Mouse (Mus musculus) splenic B cell, adult 2 months (primary cell): ENCODE measurements at regions not wholly inside any gene's neighbourhood (a gene's known extent, or its start where the extent isn't known, plus 50 kb on each side); places are given as distances from the start of the nearest gene placed in this dataset.

Experiments
- DNase-seq: peaks from one replicate; pipeline ENCODE4 v3.0.0-alpha.2; 2011; ENCODE audit warnings: low read depth, low spot score
- H3K27me3 ChIP-seq: 2 replicates; pipeline ENCODE4 v1.6.1; 2012; ENCODE audit warnings: mild to moderate bottlenecking, low read length, moderate library complexity, mixed read lengths; ENCODE audit not compliant: control insufficient read depth, poor library complexity, insufficient read depth, severe bottlenecking
- H3K36me3 ChIP-seq: 2 replicates; pipeline ENCODE4 v1.6.1; 2012; ENCODE audit warnings: mild to moderate bottlenecking, low read length, moderate library complexity, mixed read lengths; ENCODE audit not compliant: control insufficient read depth, poor library complexity, insufficient read depth, severe bottlenecking

DNA sequence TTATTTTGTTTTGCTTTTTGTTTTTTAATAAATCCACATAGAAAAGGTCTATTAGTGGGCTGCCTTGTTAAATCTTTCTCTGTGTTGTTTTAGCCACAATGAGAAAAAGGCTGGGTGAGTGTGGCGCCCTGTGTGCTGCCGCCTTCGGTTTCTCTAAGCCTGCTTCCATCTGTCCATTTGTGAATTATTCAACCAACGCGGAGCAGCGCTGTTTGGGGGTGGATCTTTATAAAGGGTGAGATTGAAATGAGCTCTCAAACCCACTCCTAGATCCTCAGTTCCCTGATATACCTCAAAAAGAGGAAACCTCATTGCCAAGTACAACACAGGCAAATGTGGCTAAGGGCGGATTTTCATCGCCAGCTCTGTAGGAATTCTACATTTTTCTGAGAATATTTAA is 74.0 kb upstream of the Arg1 start:
- no peak for DNase-seq
- Histone ChIP-seq H3K36me3 (no peaks in the 10 kb centered on the region), H3K27me3 (no peaks in the 10 kb centered on the region)

DNA sequence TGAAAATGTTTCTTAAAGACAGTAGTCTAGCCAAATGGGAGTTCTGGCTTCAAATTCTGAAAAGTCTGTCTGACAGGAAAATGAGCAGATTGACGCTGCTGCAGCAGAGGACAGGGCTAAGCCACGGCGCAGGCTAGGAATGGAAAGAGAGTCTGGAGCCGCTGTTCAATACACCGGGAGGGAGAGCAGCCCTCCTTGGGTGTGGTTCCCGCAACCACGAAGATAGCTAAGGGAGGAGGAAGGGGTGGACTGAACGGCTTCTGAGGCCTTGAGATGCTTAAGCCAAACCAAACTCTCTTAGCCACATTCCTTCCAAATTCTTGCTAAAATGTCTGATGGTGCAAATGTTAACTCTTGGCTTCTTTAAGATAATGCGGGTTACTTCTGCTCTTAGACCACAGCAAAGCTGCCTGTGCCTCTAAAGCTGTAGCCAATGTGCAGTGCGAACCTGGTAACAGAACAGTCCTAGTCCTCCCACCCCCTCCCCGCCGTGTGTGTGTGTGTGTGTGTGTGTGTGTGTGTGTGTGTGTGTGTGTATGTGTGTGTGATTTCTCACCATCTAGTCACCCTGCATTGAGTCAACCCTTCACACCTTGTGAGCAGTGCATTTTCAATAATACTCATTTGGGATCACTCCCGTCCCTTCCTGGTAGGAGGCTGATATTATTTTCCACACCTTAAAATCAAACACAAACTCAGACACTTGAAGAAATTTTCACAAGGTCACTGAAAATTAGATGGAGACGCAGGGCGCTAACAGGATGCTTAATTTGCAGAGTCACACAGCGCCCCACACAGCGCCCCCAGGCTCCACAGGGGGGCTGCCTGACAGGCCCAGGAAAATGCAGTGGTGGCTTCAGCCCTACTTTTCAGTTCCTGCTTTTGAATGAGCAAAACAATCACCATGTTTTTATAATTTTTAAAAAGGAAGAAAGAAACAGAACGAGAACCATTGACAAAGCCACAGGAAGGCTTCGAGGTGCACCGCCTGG is 73.2 kb upstream of the Arg1 start:
- DNase-seq = no peak
- H3K27me3 ChIP-seq = no peaks in the 10 kb centered on the region
- H3K36me3 ChIP-seq = no peaks in the 10 kb centered on the region

GRCm38 (mm10) chr10:24999807-25000206 is 72.5 kb upstream of the Arg1 start:
- DNase-seq = no peak
- no peaks in the 10 kb centered on the region for H3K36me3 ChIP-seq
- H3K27me3 ChIP-seq = no peaks in the 10 kb centered on the region

- no peaks in the 10 kb centered on the region for H3K36me3 ChIP-seq
- DNase-seq = no peak
- H3K27me3 ChIP-seq = no peaks in the 10 kb centered on the region
These were observed 70.4 kb upstream of the Arg1 start for GRCm38 (mm10) chr10:24997661-24998060.

- DNase-seq = no peak
- Histone ChIP-seq H3K36me3 (no peaks in the 10 kb centered on the region), H3K27me3 (no peaks in the 10 kb centered on the region)
These were observed 68.5 kb upstream of the Arg1 start for GRCm38 (mm10) chr10:24995751-24996150.

DNA sequence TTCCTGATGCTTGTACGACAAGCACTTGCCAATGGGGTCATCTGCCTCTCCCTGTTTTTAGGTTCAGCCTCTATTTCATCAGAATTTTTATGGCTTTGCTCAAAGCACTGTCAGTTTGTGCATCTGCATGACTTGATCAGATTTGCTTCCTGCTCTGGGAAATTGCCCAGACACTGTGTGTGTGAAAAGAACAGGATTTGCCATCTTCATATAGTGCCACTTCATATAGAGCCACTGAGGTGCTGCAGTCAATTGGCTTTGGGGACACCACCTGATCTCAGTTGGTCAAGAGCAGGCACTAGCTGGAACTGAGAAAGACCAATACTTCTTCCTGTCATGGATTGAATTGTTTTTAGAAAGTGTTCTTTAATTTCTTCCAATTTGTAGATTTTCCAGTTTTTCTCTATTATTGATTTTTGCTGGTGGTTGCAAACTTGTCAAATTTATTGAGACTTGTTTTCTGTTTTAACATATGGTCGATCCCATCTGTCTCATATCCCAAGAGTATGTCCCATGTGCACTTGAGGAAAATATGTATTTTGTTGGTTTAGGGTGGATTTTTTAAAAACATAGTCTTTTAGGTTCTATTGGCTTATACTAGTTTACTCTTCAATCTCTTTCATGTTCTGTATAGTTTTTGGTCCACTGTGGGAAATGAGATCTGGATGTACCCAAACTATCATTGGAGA is 62.8 kb upstream of the Arg1 start:
- H3K27me3 ChIP-seq = no peaks in the 10 kb centered on the region
- no peak for DNase-seq
- H3K36me3 ChIP-seq = no peaks in the 10 kb centered on the region

DNA sequence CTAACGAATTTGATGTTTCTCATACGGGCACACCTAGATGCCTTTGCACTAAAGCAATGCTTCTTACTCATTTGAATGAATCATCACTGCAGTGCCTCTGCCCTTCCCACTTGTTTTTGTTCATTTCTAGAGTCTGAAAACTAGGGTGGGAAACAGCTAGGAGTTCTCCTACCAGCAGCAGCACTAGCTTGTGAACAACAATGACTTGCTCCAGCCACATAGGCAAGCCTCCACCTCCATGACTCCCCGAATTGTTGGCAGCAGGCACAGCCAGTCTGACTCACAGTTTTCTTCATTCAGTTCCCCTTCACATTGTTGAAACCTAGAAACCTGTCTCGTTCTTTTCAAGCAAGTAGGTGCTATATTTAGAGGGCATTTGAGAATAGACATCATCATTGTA is 57.5 kb upstream of the Arg1 start:
- H3K36me3 ChIP-seq = no peaks in the 10 kb centered on the region
- no peak for DNase-seq
- no peaks in the 10 kb centered on the region for H3K27me3 ChIP-seq

- Histone ChIP-seq H3K27me3 (no peaks in the 10 kb centered on the region), H3K36me3 (no peaks in the 10 kb centered on the region)
- DNase-seq = no peak
These were observed 54.5 kb upstream of the Arg1 start for GRCm38 (mm10) chr10:24981763-24982162.
